Comparison of ENCODE assay signal across 17 mouse cellular contexts in the genomic region with DNA sequence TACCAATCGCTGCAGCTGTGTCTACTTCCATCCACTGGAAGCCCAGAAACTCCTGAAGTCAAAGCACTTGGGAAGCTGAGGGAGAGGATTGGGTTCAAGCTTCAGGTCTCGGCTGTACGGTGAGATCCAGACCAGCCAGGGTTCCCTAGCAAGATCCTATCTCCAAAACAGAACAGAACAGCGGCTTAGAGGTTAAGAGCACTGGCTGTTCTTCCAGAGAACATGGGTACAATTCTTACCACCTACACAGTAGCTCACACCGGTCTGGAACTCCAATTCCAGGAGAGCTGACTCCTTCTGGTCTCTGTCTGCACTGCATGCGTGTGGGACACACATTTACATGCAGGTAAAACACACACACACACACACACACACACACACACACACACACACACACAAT. TPM values are rescaled to one million over a fixed set of nuclear protein-coding genes. Genes with fewer than 3 reads are reported as not detected.
"Had no signal": no experiment of that assay in that cellular context is flagged by ENCODE, and none has a peak within 500 bp of the region (broad histone marks: within the 10 kb centered on the region; RNA-seq: fewer than 3 reads in every experiment).

No protein-coding gene starts in this region.

- ATAC-seq: liver, embryonic 12.5 days; midbrain, embryonic 15.5 days had no signal

- H3K27me3 ChIP-seq: intestine, embryonic 15.5 days; limb, embryonic 13.5 days; lung, embryonic 15.5 days; neural tube, embryonic 12.5 days had no signal

- H3K9me3 ChIP-seq: intestine, embryonic 15.5 days; limb, embryonic 10.5 days; liver, embryonic 12.5 days; liver, embryonic 15.5 days; lung, embryonic 15.5 days; midbrain, embryonic 12.5 days; midbrain, embryonic 15.5 days; neural tube, embryonic 12.5 days had no signal

- H3K4me2 ChIP-seq: intestine, embryonic 15.5 days; limb, embryonic 13.5 days; liver, embryonic 12.5 days; liver, embryonic 15.5 days; lung, embryonic 15.5 days; midbrain, embryonic 12.5 days; midbrain, embryonic 15.5 days had no signal

- DNase-seq: kidney, adult 8-10 months; kidney, postnatal 36 days; liver; thymus, adult 18-20 months; thymus, postnatal 4 days had no signal

- H3K9ac ChIP-seq: intestine, embryonic 15.5 days; limb, embryonic 13.5 days; liver, embryonic 12.5 days; liver, embryonic 15.5 days; lung, embryonic 15.5 days; midbrain, embryonic 12.5 days; midbrain, embryonic 15.5 days; neural tube, embryonic 12.5 days had no signal

- H3K4me3 ChIP-seq: intestine, embryonic 15.5 days; limb, embryonic 10.5 days; limb, embryonic 13.5 days; liver, embryonic 12.5 days; liver, embryonic 15.5 days; lung, embryonic 15.5 days; midbrain, embryonic 12.5 days; midbrain, embryonic 15.5 days; neural tube, embryonic 12.5 days had no signal

- H3K36me3 ChIP-seq: intestine, embryonic 15.5 days; limb, embryonic 10.5 days; limb, embryonic 13.5 days; liver, embryonic 12.5 days; liver, embryonic 15.5 days; lung, embryonic 15.5 days; midbrain, embryonic 12.5 days; midbrain, embryonic 15.5 days; neural tube, embryonic 12.5 days had no signal

- H3K4me1 ChIP-seq: intestine, embryonic 15.5 days; limb, embryonic 13.5 days; liver, embryonic 12.5 days; liver, embryonic 15.5 days; midbrain, embryonic 12.5 days; midbrain, embryonic 15.5 days had no signal

- H3K27ac ChIP-seq: intestine, embryonic 15.5 days; limb, embryonic 10.5 days; limb, embryonic 13.5 days; liver, embryonic 12.5 days; liver, embryonic 15.5 days; macrophage; midbrain, embryonic 12.5 days; midbrain, embryonic 15.5 days; neural tube, embryonic 12.5 days had no signal

RNA-seq across cellular contexts. Expression of a gene that starts 17.1 kb away (rescaled TPM):
- polyA plus RNA-seq: small intestine, adult 2 months had no signal

RNA-seq across cellular contexts. Expression of a gene that starts 40.0 kb away (rescaled TPM):
- polyA plus RNA-seq: macrophage; small intestine, adult 2 months; spleen, adult 2 months had no signal

RNA-seq across cellular contexts. Expression of a gene that starts 44.0 kb away (rescaled TPM):
- polyA plus RNA-seq: macrophage; small intestine, adult 2 months had no signal
